Mouse (Mus musculus) layer of hippocampus, adult 11-12 months (tissue): Measurements from ENCODE around the gene Zswim3.
"Not testable (repeated sequence)": the region's sequence is repeated elsewhere in the genome, so short reads cannot be mapped to it uniquely, and the experiment has no call there.

Experiments
- DNase-seq: peaks from one replicate; pipeline ENCODE4 v3.0.0; 2022; ENCODE audit warnings: low spot score

The Zswim3 gene

DNA sequence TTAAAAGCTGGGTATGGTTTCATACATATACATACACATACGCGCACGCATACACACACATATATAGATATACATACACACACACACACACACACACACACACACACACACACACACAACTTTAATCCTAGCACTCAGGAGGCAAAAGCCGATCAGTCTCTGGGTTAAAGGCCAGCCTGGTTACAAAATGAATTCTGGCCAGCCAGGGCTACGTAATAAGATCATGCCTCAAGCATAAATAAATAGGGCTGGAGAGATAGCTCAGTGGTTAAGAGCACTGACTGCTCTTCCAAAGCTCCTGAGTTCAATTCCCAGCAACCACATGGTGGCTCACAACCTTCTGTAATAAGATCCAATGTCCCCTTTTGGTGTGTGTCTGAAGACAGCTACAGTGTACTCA, 50.7 kb downstream of the Zswim3 start:
- DNase-seq, result not testable (repeated sequence)

DNA sequence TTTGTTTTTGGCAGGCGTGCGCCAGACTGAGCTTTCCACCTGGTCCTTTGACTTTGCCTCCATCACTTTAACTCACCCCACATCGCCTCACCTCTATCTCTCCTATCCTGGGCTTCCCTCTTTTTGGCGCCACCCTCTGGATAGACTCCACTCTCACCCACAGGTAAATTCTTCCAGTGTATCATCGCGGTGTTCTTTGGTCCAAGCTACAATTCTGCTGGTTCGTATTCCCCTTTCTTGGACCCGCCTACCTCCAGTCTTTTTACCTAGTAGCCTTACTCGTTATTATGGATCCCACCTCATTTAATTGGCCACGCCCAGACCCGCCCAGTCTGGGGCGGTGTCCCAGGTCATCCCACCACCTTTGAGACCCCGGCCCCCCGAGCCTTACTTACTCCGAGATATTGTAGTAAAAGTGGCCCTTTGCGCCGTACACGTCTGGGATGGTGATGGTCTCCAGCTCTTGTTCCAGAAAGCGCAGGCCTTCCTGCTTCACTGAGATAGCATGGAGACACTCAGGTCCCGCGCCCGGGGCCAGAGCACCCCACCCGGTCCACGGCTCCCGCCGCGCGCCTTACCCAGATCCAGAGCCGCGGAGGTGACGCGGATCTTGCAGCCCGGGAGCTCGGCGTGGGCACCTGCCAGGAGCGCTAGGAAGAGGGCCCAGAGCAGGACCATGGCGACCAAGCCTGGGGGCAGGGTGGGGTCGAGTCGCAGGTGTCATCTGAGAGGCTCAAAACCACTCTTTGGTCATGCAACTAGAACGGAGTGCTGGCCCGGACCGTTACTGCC, 51.6 kb downstream of the Zswim3 start:
- no peak for DNase-seq

- DNase-seq, result no peak
Observed at GRCm38 (mm10) chr2:164857101-164857821, 52.4 kb downstream of the Zswim3 start, which contains the start of gene Pltp. Pltp (minus strand) TSS chr2:164857711.

GRCm38 (mm10) chr2:164857842-164858553, 53.1 kb downstream of the Zswim3 start:
- no peak for DNase-seq

GRCm38 (mm10) chr2:164859155-164859554, 54.3 kb downstream of the Zswim3 start:
- no peak for DNase-seq

DNA sequence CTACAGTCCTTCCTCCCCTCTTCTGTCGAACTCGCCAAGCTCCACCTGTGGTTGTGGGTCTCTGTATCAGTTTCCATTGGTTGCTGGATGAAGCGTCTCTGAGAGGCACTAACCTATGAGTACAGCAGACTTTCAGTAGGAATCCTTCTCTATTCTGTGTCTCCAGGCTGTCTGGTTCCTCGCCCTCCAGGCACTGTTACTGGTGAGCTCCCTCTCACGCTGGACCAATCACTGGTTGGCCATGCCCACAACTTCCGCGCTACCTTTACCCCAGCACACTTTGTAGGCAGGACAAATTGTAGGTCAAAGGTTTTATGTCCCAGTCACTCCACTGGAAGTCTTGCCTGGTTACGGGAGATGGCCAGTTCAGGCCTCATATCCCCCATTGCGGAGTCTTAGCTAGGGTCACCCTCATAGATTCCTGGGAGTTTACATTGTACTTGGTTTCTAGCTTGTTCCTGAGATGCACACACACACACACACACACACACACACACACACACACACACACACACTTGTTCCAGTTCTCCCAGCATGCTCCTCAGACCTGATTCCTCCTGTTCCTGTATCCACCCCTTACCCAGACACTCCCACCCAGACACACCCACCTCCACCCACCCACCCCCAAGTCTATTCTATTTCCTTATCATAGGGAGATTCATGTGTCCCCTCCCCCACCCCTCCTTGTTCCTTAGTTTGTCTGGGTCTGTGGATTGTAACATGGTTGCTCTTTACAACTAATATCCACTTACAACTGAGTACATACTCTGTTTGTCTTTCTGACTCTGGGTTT, 54.9 kb downstream of the Zswim3 start:
- no peak for DNase-seq

DNA sequence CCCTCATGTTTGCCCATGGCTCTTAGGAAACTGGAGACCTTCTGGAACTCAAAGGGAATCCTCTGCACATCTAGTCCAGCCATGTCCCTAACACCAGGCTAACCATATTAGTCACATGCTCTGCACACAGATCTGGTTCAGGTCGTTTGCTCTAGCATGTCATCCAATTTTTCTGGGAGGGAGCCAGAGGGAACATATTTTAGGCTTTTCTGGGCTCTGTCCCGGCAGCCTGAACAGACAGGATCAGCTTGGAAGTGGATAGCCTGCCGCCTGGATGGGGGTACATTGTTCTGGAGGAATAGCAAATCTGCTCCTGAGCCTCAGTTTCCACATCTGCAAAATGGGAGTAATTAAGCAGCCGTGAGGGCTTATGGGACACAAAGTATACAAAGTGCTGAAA, 56.2 kb downstream of the Zswim3 start:
- no peak for DNase-seq

DNA sequence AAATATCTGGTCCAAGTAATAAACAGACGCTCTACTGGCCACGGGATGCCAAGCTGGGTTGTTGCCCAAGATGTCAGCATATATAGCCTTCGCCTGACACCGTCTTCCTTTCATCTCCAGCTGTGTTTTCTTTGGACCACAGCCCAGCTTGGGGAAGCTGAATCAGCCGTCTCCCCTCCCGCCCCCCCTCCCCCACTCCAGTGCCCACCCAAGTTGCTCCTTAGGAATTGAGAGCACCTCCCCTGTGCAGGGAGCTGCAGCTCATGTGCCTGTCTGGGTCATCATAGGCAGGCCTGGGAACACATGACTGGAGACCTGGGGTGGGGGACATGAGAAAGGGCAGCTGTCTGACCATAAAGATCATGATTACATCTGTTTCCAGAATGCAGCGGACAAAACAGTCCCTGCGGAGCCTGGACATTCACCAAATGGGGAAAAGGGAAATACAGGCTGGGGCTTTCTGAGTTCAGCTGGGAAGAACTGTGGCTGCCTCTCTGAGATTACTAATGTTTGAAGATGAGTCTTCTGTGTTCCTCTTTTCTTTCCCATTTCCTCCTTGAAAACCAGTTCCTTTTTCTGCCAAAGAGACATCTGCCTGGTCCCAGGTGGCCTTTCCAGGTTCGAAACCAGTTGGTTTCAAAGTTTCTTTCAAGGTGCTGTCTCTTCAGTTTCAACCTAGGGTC, 57.4 kb downstream of the Zswim3 start:
- DNase-seq, result no peak

DNA sequence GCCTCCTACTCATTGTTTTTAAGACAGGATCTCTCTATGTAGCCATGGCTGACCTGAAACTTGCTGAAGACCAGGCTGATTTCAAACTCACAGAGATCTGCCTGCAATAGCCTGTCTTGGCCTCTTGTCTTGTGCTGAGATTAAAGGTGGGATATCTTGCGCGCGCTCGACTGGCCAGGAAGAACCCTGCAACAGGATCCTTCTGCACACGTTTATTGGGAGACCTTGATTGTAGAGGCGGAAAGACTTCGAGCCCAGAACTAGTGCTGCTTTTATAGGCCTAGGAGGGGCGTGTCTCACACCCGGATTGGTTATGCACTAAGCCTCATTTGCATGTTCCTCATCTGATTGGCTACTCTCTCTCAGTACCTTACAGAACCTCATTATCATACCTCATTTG, 58.5 kb downstream of the Zswim3 start:
- DNase-seq, result not testable (repeated sequence)

DNA sequence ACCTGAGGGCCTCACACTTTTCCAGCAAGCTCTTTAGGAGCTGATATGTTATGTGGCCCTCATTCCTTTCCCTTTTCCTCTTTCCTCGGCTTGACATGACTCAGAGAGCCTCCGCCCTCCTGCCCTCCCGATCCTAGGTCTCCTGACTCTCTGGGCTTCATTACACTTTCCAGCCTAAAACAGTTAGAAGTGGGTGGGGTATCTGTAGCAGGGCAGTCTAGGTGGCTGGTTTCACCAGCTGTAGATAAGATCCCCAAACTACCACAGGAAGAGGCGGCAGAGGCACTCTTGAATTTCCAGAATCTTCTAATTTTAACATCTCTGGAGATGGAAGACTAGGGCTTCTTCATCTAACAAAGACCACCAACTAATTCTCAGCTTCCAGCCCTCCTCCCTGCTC, 59.7 kb downstream of the Zswim3 start:
- no peak for DNase-seq

DNA sequence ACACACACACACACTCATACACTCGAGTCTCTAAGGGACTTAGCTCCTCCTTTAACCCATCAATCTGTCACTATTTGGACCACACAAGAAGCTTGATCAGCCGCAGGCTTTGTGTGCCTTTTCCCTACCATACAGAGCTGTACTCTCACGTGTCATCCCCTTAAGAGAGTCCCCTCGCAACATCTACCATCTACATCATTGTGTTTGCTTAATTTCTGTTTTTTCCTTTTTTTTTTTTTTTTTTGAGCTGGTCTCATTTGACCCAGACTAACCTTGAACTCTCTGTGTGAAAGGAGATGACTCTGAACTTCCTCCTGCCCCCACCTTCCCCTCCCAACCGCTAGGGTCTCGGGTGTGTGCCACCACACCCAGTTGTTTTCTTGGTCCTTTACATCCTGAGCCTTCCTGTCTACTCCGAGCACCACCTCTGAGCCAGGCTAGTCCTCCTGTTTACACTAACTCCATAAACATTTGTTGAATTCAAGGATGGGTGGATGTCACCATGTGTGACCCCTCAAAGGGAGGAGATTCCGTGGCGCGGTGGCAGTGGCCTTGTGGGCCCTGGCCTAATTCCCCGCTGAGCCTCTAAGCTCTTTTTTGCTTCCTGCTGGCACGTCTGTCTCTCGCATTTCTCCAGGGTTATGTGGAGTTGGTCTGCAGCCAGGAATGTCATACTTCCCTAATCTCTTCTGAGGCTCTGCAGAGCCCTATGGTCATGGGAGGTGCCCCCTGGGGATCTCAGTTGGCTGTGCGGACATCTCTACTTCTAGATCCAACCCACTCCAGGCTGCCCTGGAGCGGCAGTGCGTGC, 62.0 kb downstream of the Zswim3 start:
- no peak for DNase-seq

GRCm38 (mm10) chr2:164867566-164867965, 62.7 kb downstream of the Zswim3 start:
- DNase-seq, result no peak

- DNase-seq, result no peak
Observed at GRCm38 (mm10) chr2:164868491-164868890, 63.6 kb downstream of the Zswim3 start.
